Mouse (Mus musculus) lung, postnatal 0 days (tissue): ENCODE data around the gene Sh3d19.

ENCODE experiments used
- CTCF ChIP-seq: IDR thresholded peaks from 2 replicates; pipeline ENCODE4 v1.5.1; 2016; ENCODE audit warnings: antibody characterized with exemption, mild to moderate bottlenecking
- EP300 ChIP-seq: IDR thresholded peaks from 2 replicates; pipeline ENCODE4 v1.6.1; 2016; ENCODE audit warnings: antibody characterized with exemption, mild to moderate bottlenecking, control low read depth

DNA sequence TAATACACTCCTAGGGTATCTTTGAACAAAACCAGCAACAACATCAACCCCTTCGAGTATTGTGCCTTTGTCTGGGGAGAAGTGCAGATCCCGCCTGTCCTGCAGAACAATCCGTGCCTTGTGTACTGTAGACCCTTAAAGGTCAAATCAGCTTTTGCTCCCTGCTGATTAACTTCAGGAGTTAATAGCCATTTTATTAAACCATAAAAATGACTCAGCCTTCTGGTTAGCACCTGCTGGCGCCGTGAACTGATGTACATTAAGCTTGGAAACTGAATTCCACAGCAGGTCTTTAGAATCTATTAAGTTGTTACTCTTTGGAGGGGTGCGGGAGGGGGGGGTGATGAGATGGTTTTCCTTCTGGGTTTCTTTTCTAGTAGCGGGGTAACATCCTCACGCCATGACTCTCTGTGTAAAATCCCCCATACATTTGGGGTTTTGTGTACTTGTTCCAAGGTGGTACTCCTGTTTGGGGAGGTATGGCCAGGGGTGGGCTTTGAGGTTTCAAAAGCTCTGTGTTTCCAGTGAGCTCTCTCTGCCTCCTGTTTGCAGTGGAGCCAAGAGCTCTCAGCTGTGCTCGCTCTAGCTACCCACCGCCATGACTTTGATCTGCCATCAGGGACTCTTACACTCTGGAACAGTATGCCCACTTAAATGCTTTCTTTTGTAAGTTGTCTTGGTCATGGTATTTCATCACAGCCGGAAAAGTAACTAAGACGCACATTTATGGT is 53.3 kb downstream of the Sh3d19 start:
- TF ChIP-seq CTCF = no peak
- TF ChIP-seq EP300 = no peak
